Mouse (Mus musculus) cortical plate, adult 2 months (tissue): ENCODE measurements around the gene Mrgprg. TPM values are rescaled to one million over a fixed set of nuclear protein-coding genes. Genes with fewer than 3 reads are reported as not detected.
A peak's percentile ranks its signal among the peaks of the same experiment; 100 is the strongest.

Source experiments
- H3K27ac ChIP-seq: fragments of 200-500 bp; 2 replicates; pipeline ENCODE4 v1.5.1; 2012; ENCODE audit warnings: low read length, control low read depth, inconsistent platforms; ENCODE audit not compliant: insufficient read depth
- H3K4me1 ChIP-seq: fragments of 200-500 bp; 2 replicates; pipeline ENCODE4 v1.6.1; 2011; ENCODE audit warnings: low read length; ENCODE audit not compliant: control insufficient read depth, insufficient read depth
- H3K4me3 ChIP-seq: fragments of 200-500 bp; 2 replicates; pipeline ENCODE4 v1.5.1; 2011; ENCODE audit warnings: mild to moderate bottlenecking, low read length, control low read depth; ENCODE audit not compliant: insufficient read depth
- CTCF ChIP-seq: fragments of 200-500 bp; IDR thresholded peaks from 2 replicates; pipeline ENCODE4 v1.5.1; 2011; ENCODE audit warnings: mild to moderate bottlenecking, control low read depth, low read length; ENCODE audit not compliant: insufficient read depth; ENCODE audit errors: extremely low read depth
- POLR2A ChIP-seq: fragments of 200-500 bp; IDR thresholded peaks from 2 replicates; pipeline ENCODE4 v1.6.1; 2011; ENCODE audit warnings: mild to moderate bottlenecking, low read length, control low read depth; ENCODE audit not compliant: insufficient read depth; ENCODE audit errors: extremely low read depth
- polyA plus RNA-seq: library from polyadenylated mRNA; depleted of rRNA; stranded (reverse); fragments of >200 nt; gene quantifications from 2 replicates; pipeline ENCODE4 v1.2.3, GENCODE M21; 2012

The Mrgprg gene
- polyA plus RNA-seq, 1 experiment = not detected

- H3K27ac ChIP-seq = no peak within 1 kb of the TSS
- no peaks in the 10 kb centered on the region for H3K4me1 ChIP-seq
- no peak for TF ChIP-seq CTCF
- TF ChIP-seq POLR2A = no peak
- peak within 1 kb of the TSS; percentile 25; the same call in 1 of the 2 replicates for H3K4me3 ChIP-seq
Observed at GRCm38 (mm10) chr7:143756125-143757026, 10.4 kb downstream of the Mrgprg start, which contains the start of gene Osbpl5. Osbpl5 (minus strand) TSS chr7:143756985.

DNA sequence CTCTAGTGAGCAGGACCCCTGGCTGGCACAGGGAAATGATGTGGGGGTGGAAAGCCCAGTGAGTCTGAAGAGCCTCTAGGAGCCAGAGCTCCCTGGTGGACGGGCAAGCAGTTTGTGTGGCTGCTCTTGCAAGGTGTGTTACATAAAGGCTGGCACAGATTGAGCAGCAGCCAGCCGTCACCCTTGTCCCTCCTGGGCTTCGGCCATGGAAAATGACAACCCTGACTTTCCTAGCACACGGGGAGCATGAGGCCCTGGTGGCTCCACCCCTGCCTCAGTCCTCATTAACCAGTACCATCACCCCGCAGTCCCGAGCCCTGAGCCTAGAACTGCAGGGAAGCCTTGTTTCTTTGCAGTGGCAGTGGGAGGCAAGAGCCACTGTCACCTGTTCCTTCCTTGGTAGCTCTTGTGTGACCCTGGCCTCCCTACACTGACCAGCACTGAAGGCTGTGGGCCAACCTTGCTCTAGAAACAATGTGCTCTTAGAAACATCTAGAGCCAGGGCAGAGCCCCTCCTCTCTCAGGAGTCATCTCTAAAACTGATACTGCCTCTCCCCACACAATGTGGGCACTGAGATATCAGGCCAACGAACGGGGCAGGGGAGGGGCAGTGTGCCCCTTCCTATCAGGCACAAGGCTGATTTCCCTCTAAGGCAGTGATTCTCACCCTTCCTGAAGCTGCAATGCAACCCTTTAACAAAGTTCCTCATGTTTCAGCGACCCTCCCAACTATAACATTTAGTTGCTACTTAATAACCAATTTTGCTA is 11.3 kb downstream of the Mrgprg start:
- no peaks in the 10 kb centered on the region for H3K4me1 ChIP-seq
- TF ChIP-seq POLR2A (no peak), CTCF (no peak)
- H3K4me3 ChIP-seq = no peak overlapping the region

GRCm38 (mm10) chr7:143753990-143754715 is 12.6 kb downstream of the Mrgprg start:
- TF ChIP-seq POLR2A (no peak), CTCF (peak; percentile 86)
- Histone ChIP-seq H3K4me1 (no peaks in the 10 kb centered on the region), H3K4me3 (no peak overlapping the region), H3K27ac (no peak overlapping the region)

More for the DNA sequence above, 11.3 kb downstream of the Mrgprg start:
- no peak overlapping the region for H3K27ac ChIP-seq

GRCm38 (mm10) chr7:143752606-143753005 is 14.2 kb downstream of the Mrgprg start:
- no peak overlapping the region for H3K27ac ChIP-seq
- no peak overlapping the region for H3K4me3 ChIP-seq
- no peaks in the 10 kb centered on the region for H3K4me1 ChIP-seq
- TF ChIP-seq CTCF (no peak), POLR2A (no peak)

DNA sequence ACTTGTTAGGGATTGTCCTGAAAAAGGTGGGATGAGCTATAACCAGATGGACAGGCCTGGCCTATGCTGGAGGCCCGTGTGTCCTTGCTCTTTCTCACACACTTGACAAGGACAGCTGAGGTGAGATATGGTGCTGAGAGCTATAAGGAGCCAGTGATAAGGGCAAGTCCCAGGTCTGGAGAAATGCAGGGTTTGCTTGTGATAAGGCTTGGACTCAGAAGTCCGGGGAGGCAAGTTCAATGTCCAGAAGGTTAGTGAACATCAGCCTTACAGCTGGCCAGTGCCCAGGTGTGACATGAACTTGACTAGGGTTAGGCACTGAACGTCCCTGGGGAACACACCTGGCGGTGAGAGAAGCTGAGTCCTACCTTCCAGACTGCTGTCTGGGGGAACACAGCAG is 14.7 kb downstream of the Mrgprg start:
- Histone ChIP-seq H3K27ac (no peak overlapping the region), H3K4me3 (no peak overlapping the region), H3K4me1 (no peaks in the 10 kb centered on the region)
- TF ChIP-seq POLR2A = no peak
- TF ChIP-seq CTCF = no peak

DNA sequence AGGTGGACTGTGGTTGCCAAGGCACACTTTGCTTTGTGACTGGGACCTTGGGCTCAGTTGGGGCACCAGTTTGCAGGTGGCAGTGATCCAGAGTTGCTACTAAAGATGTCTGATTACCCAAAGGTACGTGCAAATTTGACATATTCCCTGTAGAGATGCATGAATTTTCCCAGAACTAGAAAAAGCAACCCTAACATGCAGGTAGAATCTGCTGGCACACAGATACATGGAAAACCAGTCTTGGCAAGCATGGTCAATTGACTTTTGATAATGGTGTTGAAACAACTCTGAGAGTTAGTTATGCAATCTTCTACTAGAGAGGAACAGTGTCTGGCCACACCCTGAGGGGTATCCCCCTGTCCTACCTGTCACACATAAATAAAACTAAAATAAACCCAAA is 15.4 kb downstream of the Mrgprg start:
- H3K4me3 ChIP-seq = no peak overlapping the region
- no peak for TF ChIP-seq POLR2A
- no peak for TF ChIP-seq CTCF
- H3K4me1 ChIP-seq = no peaks in the 10 kb centered on the region
- no peak overlapping the region for H3K27ac ChIP-seq

- Histone ChIP-seq H3K4me1 (no peaks in the 10 kb centered on the region), H3K4me3 (no peak overlapping the region), H3K27ac (no peak overlapping the region)
- TF ChIP-seq POLR2A = no peak
- no peak for TF ChIP-seq CTCF
Observed at GRCm38 (mm10) chr7:143749045-143749444, 17.7 kb downstream of the Mrgprg start.

DNA sequence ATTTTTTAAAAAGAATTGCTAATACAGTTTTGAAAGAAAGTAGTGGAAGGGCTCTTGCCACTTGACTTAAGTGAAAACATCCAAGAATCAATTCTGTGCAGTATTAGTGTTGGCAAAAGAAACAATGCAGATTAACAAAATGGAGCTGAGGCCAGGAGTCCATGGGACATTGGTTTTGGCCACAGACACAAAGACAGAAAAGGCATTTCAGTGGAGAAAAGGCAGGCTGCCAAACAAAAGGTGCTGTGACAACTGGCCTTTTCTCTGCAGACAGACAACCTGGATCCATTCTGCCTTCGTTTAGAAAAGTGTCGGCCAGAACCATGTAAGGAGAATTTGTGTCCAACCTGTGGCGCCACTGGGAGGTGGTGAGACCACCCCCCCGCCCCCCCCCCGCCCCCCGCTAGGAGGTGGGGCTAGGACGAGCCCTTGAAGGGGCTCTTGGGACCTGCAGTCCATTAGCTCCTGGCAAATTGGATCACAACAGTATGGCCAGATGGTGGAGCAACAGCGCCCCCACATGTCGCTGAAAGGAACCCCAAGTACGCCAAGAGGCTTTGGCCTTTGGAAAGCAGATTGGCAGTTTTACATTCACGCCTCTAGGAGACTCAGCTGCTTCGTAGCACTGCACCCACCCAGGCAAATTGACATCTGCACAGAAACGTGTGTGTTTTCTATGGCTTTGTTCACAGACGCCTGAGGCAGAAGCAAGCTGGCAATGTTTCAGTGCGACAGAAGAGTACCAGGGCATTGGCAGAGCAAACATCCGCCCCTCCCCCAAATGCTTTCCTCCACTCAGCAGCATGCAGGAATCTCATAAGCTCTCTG is 18.5 kb downstream of the Mrgprg start:
- Histone ChIP-seq H3K4me1 (no peaks in the 10 kb centered on the region), H3K4me3 (no peak overlapping the region), H3K27ac (no peak overlapping the region)
- TF ChIP-seq POLR2A = no peak
- TF ChIP-seq CTCF = peak; percentile 94
